Mouse (Mus musculus): Measurements from ENCODE around the gene Tex21.

DNA sequence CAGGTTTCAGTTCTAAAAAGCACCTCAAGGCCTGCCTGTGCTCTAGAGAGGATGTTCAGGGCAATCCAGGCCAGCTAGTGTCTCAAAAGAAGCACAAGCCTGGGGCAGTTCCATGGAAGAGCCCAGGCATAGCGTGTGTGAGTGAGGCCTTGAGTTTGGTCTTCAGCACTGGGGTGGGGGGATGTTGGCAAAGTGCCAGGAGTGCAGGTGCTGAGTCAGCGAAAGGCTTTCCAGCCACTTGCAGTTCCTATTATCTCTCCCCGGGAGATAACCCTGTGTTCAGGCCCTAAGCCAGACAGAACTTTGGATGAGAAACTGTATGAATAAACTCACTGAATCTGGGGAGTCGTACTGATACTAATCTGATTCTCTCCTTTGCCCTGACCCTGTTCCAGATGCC is 35.6 kb upstream of the Tex21 start:
- TF ChIP-seq CTCF (IDR thresholded peaks at IDR 0.05; ENCODE audit: extremely low read depth, insufficient read length, insufficient replicate concordance, low read depth, low read length) (no peak), POLR2A (IDR thresholded peaks at IDR 0.05; ENCODE audit: low read depth, low read length) (no peak)
